Mouse (Mus musculus) ES-E14 (cell line): ENCODE measurements around the gene Dennd4a. TPM values are rescaled to one million over a fixed set of nuclear protein-coding genes. Genes with fewer than 3 reads are reported as not detected.
"Not testable (repeated sequence)": the region's sequence is repeated elsewhere in the genome, so short reads cannot be mapped to it uniquely, and the experiment has no call there.

ENCODE experiments used
- DNase-seq: peaks from one replicate; pipeline ENCODE4 v3.0.0-alpha.2; 2013; ENCODE audit warnings: low read depth, low spot score
- H3K27ac ChIP-seq: 2 replicates; pipeline ENCODE4 v1.5.1; 2012; ENCODE audit warnings: low read depth, mild to moderate bottlenecking, low read length, moderate library complexity, mixed read lengths; ENCODE audit not compliant: poor library complexity, insufficient read depth, severe bottlenecking
- H3K36me3 ChIP-seq: 2 replicates; pipeline ENCODE4 v1.6.1; 2012; ENCODE audit warnings: mild to moderate bottlenecking, low read length, moderate library complexity, mixed read lengths; ENCODE audit not compliant: control insufficient read depth, poor library complexity, insufficient read depth, severe bottlenecking
- H3K4me1 ChIP-seq, 2 experiments: fragments of 150-350 bp in 1 of 2; sonication (generic) in 1 of 2; 2 replicates each; pipeline ENCODE4 v1.6.1; 2012; ENCODE audit warnings: low read length in 2 of 2, mild to moderate bottlenecking in 1 of 2, mixed read lengths in 1 of 2; ENCODE audit not compliant: control insufficient read depth in 2 of 2, insufficient read depth in 2 of 2, poor library complexity in 1 of 2
- H3K4me3 ChIP-seq, 2 experiments: fragments of 150-350 bp in 1 of 2; sonication (generic) in 1 of 2; 2 replicates each; pipeline ENCODE4 v1.5.1; 2012; ENCODE audit warnings: low read length in 2 of 2, low read depth in 1 of 2, mild to moderate bottlenecking in 1 of 2, mixed read lengths in 1 of 2; ENCODE audit not compliant: insufficient read depth in 1 of 2, poor library complexity in 1 of 2, severe bottlenecking in 1 of 2
- H3K9ac ChIP-seq: 2 replicates; pipeline ENCODE4 v1.6.1; 2012; ENCODE audit warnings: low read depth, mild to moderate bottlenecking, low read length, mixed read lengths; ENCODE audit not compliant: poor library complexity, insufficient read depth, severe bottlenecking
- H3K9me3 ChIP-seq: fragments of 150-350 bp; sonication (generic); 2 replicates; pipeline ENCODE4 v1.6.1; 2012; ENCODE audit warnings: low read depth, mild to moderate bottlenecking, low read length; ENCODE audit not compliant: control insufficient read depth, insufficient read depth
- CHD2 ChIP-seq: IDR thresholded peaks from 2 replicates; pipeline ENCODE4 v1.6.1; 2014; ENCODE audit warnings: mild to moderate bottlenecking, low read depth, low read length, inconsistent platforms
- HCFC1 ChIP-seq: IDR thresholded peaks from 2 replicates; pipeline ENCODE4 v1.6.1; 2012; ENCODE audit warnings: low read length, inconsistent platforms, borderline replicate concordance; ENCODE audit not compliant: insufficient read depth
- MAFK ChIP-seq: IDR thresholded peaks from 2 replicates; pipeline ENCODE4 v1.6.1; 2014; ENCODE audit warnings: mild to moderate bottlenecking, low read depth, low read length, inconsistent platforms; ENCODE audit not compliant: insufficient read depth
- ZC3H11A ChIP-seq: IDR thresholded peaks from 2 replicates; pipeline ENCODE4 v1.6.1; 2012; ENCODE audit warnings: low read depth, mild to moderate bottlenecking, inconsistent platforms, low read length, borderline replicate concordance
- ZNF384 ChIP-seq: IDR thresholded peaks from 2 replicates; pipeline ENCODE4 v1.6.1; 2012; ENCODE audit warnings: low read depth, low read length, inconsistent platforms
- in situ Hi-C, 2 experiments: fragments of 600-800 bp; cut with MboI; formaldehyde crosslinking; loops; one replicate each; pipeline ENCODE4 v1.15.1; 2025; ENCODE audit warnings: low sequenced_read_pairs in 2 of 2, inconsistent platforms in 1 of 2; ENCODE audit not compliant: unreplicated experiment in 2 of 2
- total RNA-seq: library from RNA; depleted of rRNA; stranded (reverse); fragments of 300-350 nt; gene quantifications from 2 replicates; pipeline ENCODE4 v1.2.3, GENCODE M21; 2012

Dennd4a gene
- total RNA-seq, 1 experiment: 3.7 TPM

GRCm38 (mm10) chr9:64811538-64812474, 666 bp downstream of the Dennd4a start:
- H3K4me1 ChIP-seq: peaks cover 0 to 1% of the 10 kb centered on the region in 2 experiments; a peak in 1 of 4 replicates
- no peak for TF ChIP-seq MAFK
- TF ChIP-seq ZC3H11A: no peak
- TF ChIP-seq HCFC1: no peak
- TF ChIP-seq ZNF384: no peak
- no peak for TF ChIP-seq CHD2
- H3K36me3 ChIP-seq: no peaks in the 10 kb centered on the region
- H3K27ac ChIP-seq: peak overlapping the region; percentile 37; the same call in 1 of the 2 replicates
- H3K9ac ChIP-seq: peak overlapping the region; percentile 82
- H3K9me3 ChIP-seq: no peaks in the 10 kb centered on the region
- H3K4me3 ChIP-seq: peak overlapping the region; percentile 95 to 100
- peak; percentile 6 for DNase-seq
- in situ Hi-C loops: no loop called here

GRCm38 (mm10) chr9:64812475-64812860, 1.3 kb downstream of the Dennd4a start:
- Histone ChIP-seq H3K4me3 (no peak overlapping the region), H3K27ac (no peak overlapping the region), H3K9ac (no peak overlapping the region), H3K36me3 (no peaks in the 10 kb centered on the region), H3K4me1 (peaks cover 0 to 1% of the 10 kb centered on the region in 2 experiments; a peak in 1 of 4 replicates), H3K9me3 (no peaks in the 10 kb centered on the region)
- DNase-seq: no peak
- TF ChIP-seq ZC3H11A (no peak), ZNF384 (no peak), CHD2 (no peak), HCFC1 (no peak), MAFK (no peak)
- in situ Hi-C loops: no loop called here

- DNase-seq: no peak
- Histone ChIP-seq H3K9ac (no peak overlapping the region), H3K4me3 (no peak overlapping the region), H3K9me3 (no peaks in the 10 kb centered on the region), H3K36me3 (no peaks in the 10 kb centered on the region), H3K27ac (no peak overlapping the region), H3K4me1 (peaks cover 0 to 1% of the 10 kb centered on the region in 2 experiments; a peak in 1 of 4 replicates)
- TF ChIP-seq HCFC1 (no peak), CHD2 (no peak), ZNF384 (no peak), ZC3H11A (no peak), MAFK (no peak)
- in situ Hi-C loops: no loop called here
These were observed 3.1 kb downstream of the Dennd4a start for GRCm38 (mm10) chr9:64814273-64814672.

- in situ Hi-C loops, H3K27ac ChIP-seq, H3K9ac ChIP-seq, H3K36me3 ChIP-seq, DNase-seq, H3K4me1 ChIP-seq, H3K9me3 ChIP-seq, H3K4me3 ChIP-seq: not testable (repeated sequence)
These were observed 8.5 kb downstream of the Dennd4a start for GRCm38 (mm10) chr9:64819686-64820085.
